Comparison of ENCODE assay signal across 8 mouse cellular contexts in the genomic region with DNA sequence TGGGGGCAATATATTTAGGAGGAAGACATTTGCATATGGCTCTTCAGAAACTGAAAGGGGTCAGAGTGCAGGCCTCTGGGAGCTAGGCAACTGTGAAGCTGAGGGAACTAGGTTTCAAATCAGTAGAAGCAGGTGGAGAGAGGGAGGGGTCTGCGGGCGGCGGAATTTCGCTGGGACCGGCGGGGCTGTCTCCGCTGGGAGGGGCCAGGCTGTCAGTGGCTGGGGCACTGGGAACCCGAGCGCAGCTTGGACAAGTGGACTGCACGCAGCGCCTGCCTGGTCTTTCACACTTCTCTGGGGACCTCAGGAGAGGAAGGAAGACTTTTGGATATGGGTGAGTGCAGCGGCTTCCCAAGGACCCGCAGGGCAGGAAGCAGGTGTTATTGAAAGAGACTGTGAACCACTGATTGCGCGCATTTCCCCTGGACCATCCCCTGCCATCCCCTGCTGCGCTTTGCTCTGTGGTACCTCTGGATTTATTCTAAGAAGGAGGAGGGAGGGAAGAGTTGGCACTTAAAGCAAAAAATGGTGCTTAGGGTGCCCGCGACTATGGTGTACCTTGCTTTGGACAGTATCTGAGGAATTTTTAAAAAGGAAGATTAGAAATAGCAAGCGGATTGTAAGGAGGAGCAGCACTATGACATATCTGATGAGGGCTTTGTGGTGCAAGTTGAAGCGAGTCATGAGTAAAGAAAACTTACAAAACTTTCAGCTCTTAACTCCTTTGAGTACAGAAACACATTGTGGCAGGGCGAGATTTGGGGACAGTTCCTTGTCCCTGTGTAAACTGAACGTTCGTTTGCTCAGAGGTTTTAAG.
DNase-seq lines count a peak whose midpoint lies in the region; ATAC-seq and TF ChIP-seq lines count a peak whose summit lies in the region.

No protein-coding gene starts in this region.

- under 1% methylated on average over 23 of the region's 23 CpGs for WGBS in limb, embryonic 14.5 days
- 1% methylated on average over 23 of the region's 23 CpGs for WGBS in midbrain, embryonic 12.5 days

- peak; percentile 9 for DNase-seq in gastrocnemius, postnatal 10 days
- no peak for DNase-seq in gastrocnemius, postnatal 25 days
- DNase-seq in embryo, embryonic 10 days (ENCODE audit: low spot score) = peak; percentile 62
- DNase-seq in heart, adult 9 months (ENCODE audit: low spot score in 2 of 2) = peak; percentile 24 to 39
- peak; percentile 71 for DNase-seq in kidney, adult 11 months
- DNase-seq in limb, embryonic 14.5 days (ENCODE audit: low spot score) = peak; percentile 3
- peak; percentile 22 for DNase-seq in yolk sac, embryonic 10.5 days (ENCODE audit: low spot score)

- no peak overlapping the region for H3K27ac ChIP-seq in limb, embryonic 14.5 days (replicated peaks; ENCODE audit: low read depth, low read length)
- H3K27ac ChIP-seq in midbrain, embryonic 12.5 days (replicated peaks) = peak overlapping the region; percentile 55

- ATAC-seq in limb, embryonic 14.5 days (ENCODE audit: low FRiP score, low read depth) = peak; percentile 47; the same call in 1 of the 2 replicates
- peak; percentile 78 for ATAC-seq in midbrain, embryonic 12.5 days (ENCODE audit: low FRiP score, low read depth)

- peak overlapping the region; percentile 69 for H3K4me2 ChIP-seq in limb, embryonic 14.5 days (replicated peaks; ENCODE audit: low read depth, low read length, severe bottlenecking)
- peak overlapping the region; percentile 69 for H3K4me2 ChIP-seq in midbrain, embryonic 12.5 days (replicated peaks)

- no peaks in the 10 kb centered on the region for H3K36me3 ChIP-seq in limb, embryonic 14.5 days (ENCODE audit: control insufficient read depth, insufficient read depth, low read length)
- H3K36me3 ChIP-seq in midbrain, embryonic 12.5 days = no peaks in the 10 kb centered on the region

- H3K27me3 ChIP-seq in limb, embryonic 14.5 days (ENCODE audit: control insufficient read depth, insufficient read depth, low read length) = no peaks in the 10 kb centered on the region
- H3K27me3 ChIP-seq in midbrain, embryonic 12.5 days = no peaks in the 10 kb centered on the region

- no peaks in the 10 kb centered on the region for H3K9me3 ChIP-seq in limb, embryonic 14.5 days (ENCODE audit: control insufficient read depth, low read length)
- no peaks in the 10 kb centered on the region for H3K9me3 ChIP-seq in midbrain, embryonic 12.5 days

- peak overlapping the region; percentile 12 for H3K9ac ChIP-seq in limb, embryonic 14.5 days (ENCODE audit: low read depth, low read length, severe bottlenecking)
- peak overlapping the region; percentile 50 for H3K9ac ChIP-seq in midbrain, embryonic 12.5 days (replicated peaks)

- H3K4me1 ChIP-seq in limb, embryonic 14.5 days (ENCODE audit: control insufficient read depth, insufficient read depth, low read length) = peaks cover 13% of the 10 kb centered on the region
- peaks cover 10% of the 10 kb centered on the region; the same call in 1 of the 2 replicates for H3K4me1 ChIP-seq in midbrain, embryonic 12.5 days

- TF ChIP-seq POLR2A in limb, embryonic 14.5 days (IDR thresholded peaks at IDR 0.05; ENCODE audit: borderline replicate concordance, extremely low read depth, insufficient read depth, insufficient read length) = no peak

- peak overlapping the region; percentile 33 for H3K4me3 ChIP-seq in limb, embryonic 14.5 days (replicated peaks; ENCODE audit: low read length)
- peak overlapping the region; percentile 47 for H3K4me3 ChIP-seq in midbrain, embryonic 12.5 days
